Mouse (Mus musculus) kidney, postnatal 0 days (tissue): ENCODE measurements at regions not wholly inside any gene's neighbourhood (a gene's known extent, or its start where the extent isn't known, plus 50 kb on each side); places are given as distances from the start of the nearest gene placed in this dataset.

ENCODE experiments used
- ATAC-seq: fragments of 200-750 bp; cut with Nextera tagmentation; replicated peaks from 2 replicates; pipeline ENCODE4 v1.8.0; 2017; ENCODE audit warnings: low read depth, moderate number of reproducible peaks, moderate TSS enrichment, moderate library complexity; ENCODE audit not compliant: low FRiP score
- DNase-seq: peaks from one replicate; pipeline ENCODE4 v3.0.0-alpha.2; 2016; ENCODE audit warnings: low spot score
- H3K27ac ChIP-seq: fragments of 300-500 bp; sonication (generic); 2 replicates; pipeline ENCODE4 v1.5.1; 2014; ENCODE audit warnings: mild to moderate bottlenecking
- H3K27me3 ChIP-seq: fragments of 300-500 bp; sonication (generic); 2 replicates; pipeline ENCODE4 v1.6.1; 2014; ENCODE audit warnings: low read length, mixed read lengths; ENCODE audit not compliant: insufficient read depth
- H3K36me3 ChIP-seq: fragments of 300-500 bp; sonication (generic); 2 replicates; pipeline ENCODE4 v1.6.1; 2014; ENCODE audit warnings: low read length, mixed read lengths; ENCODE audit not compliant: insufficient read depth
- H3K4me1 ChIP-seq: fragments of 300-500 bp; sonication (generic); replicated peaks from 2 replicates; pipeline ENCODE4 v1.6.1; 2014; ENCODE audit warnings: antibody characterized with exemption, low read length, mixed read lengths; ENCODE audit not compliant: insufficient read depth
- H3K4me2 ChIP-seq: fragments of 300-500 bp; sonication (generic); 2 replicates; pipeline ENCODE4 v1.6.1; 2014; ENCODE audit warnings: mild to moderate bottlenecking, low read length, moderate library complexity, mixed read lengths
- H3K4me3 ChIP-seq: fragments of 300-500 bp; sonication (generic); replicated peaks from 2 replicates; pipeline ENCODE4 v1.5.1; 2014; ENCODE audit warnings: low read depth, low read length
- H3K9ac ChIP-seq: fragments of 300-500 bp; sonication (generic); 2 replicates; pipeline ENCODE4 v1.6.1; 2014; ENCODE audit warnings: low read depth, low read length
- H3K9me3 ChIP-seq: fragments of 300-500 bp; sonication (generic); replicated peaks from 2 replicates; pipeline ENCODE4 v1.6.1; 2016; ENCODE audit warnings: low read length, inconsistent platforms, mixed read lengths
- CTCF ChIP-seq: IDR thresholded peaks from 2 replicates; pipeline ENCODE4 v1.5.1; 2016; ENCODE audit warnings: antibody characterized with exemption, low read depth, mild to moderate bottlenecking, moderate library complexity
- WGBS: fragments of 180-500 bp; shearing (Covaris S2); extraction: QIAGEN DNeasy Blood & Tissue Kit; methylation state at CpG from one replicate; pipeline ENCODE4 v1.1.7; 2014; 5-methylcytosine and 5-hydroxymethylcytosine counted together

- no peaks in the 10 kb centered on the region for H3K36me3 ChIP-seq
- WGBS: 83% methylated on average over 2 of the region's 2 CpGs
- ATAC-seq (no peak), DNase-seq (no peak)
- no peak overlapping the region for H3K4me2 ChIP-seq
- H3K27ac ChIP-seq: no peak overlapping the region
- no peaks in the 10 kb centered on the region for H3K4me1 ChIP-seq
- H3K9ac ChIP-seq: no peak overlapping the region
- H3K27me3 ChIP-seq: no peaks in the 10 kb centered on the region
- no peak for TF ChIP-seq CTCF
- no peaks in the 10 kb centered on the region for H3K9me3 ChIP-seq
- no peak overlapping the region for H3K4me3 ChIP-seq
These were observed 109.6 kb upstream of the Vstm2b start for GRCm38 (mm10) chr7:40788486-40788885.

DNA sequence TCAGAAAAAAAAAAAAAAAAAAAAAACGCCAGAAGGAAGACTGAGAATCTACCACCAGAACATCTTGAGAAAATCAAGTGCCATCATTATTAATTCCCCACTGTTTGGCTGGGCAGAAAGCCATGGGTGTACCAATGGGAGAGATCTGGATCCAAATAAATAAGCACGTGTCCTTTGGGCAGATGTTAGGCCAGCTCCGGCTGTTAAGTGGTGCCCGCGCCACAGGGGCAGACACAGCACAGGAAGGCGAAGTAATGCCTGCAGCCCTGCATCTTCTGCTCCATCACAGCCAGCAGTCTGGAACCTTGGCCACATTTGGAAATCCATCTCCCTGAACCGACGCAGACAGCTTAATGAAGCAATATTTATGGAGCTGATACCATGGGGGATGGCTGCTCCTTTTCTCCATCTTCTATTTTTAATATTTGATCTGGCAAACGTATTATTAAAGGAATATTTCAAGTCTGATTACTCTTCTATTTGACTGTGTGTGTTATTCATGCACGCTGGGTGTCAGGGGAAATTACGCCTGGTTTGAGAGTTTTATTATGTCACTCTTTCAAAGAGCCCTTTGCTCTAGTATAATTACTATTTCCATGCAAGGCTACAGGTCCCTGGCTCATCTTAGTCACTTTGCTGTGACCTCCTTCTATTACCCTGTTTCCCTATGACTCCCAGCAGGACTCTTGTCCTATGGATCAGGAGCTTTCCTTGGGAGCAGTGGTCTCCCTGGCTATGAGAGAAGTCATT is 103.5 kb upstream of the Vstm2b start:
- no peaks in the 10 kb centered on the region for H3K4me1 ChIP-seq
- no peak overlapping the region for H3K4me3 ChIP-seq
- H3K36me3 ChIP-seq: no peaks in the 10 kb centered on the region
- 78% methylated on average over 11 of the region's 11 CpGs for WGBS
- no peak overlapping the region for H3K9ac ChIP-seq
- H3K9me3 ChIP-seq: no peaks in the 10 kb centered on the region
- ATAC-seq (no peak), DNase-seq (no peak)
- no peak for TF ChIP-seq CTCF
- no peak overlapping the region for H3K27ac ChIP-seq
- H3K27me3 ChIP-seq: no peaks in the 10 kb centered on the region
- H3K4me2 ChIP-seq: no peak overlapping the region

- H3K9ac ChIP-seq: no peak overlapping the region
- H3K4me3 ChIP-seq: no peak overlapping the region
- H3K27me3 ChIP-seq: no peaks in the 10 kb centered on the region
- 50% methylated on average over 7 of the region's 7 CpGs for WGBS
- ATAC-seq (no peak), DNase-seq (no peak)
- no peaks in the 10 kb centered on the region for H3K4me1 ChIP-seq
- no peaks in the 10 kb centered on the region for H3K9me3 ChIP-seq
- TF ChIP-seq CTCF: no peak
- H3K36me3 ChIP-seq: no peaks in the 10 kb centered on the region
- no peak overlapping the region for H3K4me2 ChIP-seq
- H3K27ac ChIP-seq: no peak overlapping the region
These were observed 98.3 kb upstream of the Vstm2b start for GRCm38 (mm10) chr7:40799794-40800193.

DNA sequence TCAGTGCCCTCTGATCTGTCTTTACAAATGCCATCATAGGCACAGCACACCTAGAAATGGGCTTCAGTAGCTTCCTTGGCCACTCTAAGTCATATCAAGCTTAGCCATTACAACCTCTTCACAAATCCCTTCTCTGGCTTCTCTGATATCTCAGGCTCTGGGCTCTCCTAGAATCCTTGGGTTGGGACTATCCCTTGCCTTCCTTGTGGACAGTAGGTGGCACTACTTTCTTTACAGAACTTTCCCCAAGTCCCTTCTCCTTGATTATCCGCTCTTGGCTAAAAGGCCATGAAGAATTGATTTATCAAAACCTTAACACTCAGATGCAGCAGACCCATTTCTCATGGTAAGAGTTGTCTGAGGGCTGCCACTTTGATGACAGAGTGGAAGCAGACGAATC is 96.8 kb upstream of the Vstm2b start:
- TF ChIP-seq CTCF: no peak
- H3K4me2 ChIP-seq: no peak overlapping the region
- DNase-seq (no peak), ATAC-seq (no peak)
- WGBS: 65% methylated on average over 2 of the region's 2 CpGs
- H3K27ac ChIP-seq: no peak overlapping the region
- H3K27me3 ChIP-seq: no peaks in the 10 kb centered on the region
- H3K4me3 ChIP-seq: no peak overlapping the region
- no peak overlapping the region for H3K9ac ChIP-seq
- no peaks in the 10 kb centered on the region for H3K4me1 ChIP-seq
- H3K9me3 ChIP-seq: no peaks in the 10 kb centered on the region
- H3K36me3 ChIP-seq: no peaks in the 10 kb centered on the region

- H3K9ac ChIP-seq: no peak overlapping the region
- H3K36me3 ChIP-seq: no peaks in the 10 kb centered on the region
- no peak overlapping the region for H3K27ac ChIP-seq
- TF ChIP-seq CTCF: no peak
- no peak overlapping the region for H3K4me3 ChIP-seq
- H3K4me2 ChIP-seq: no peak overlapping the region
- WGBS: 16% methylated on average over 2 of the region's 2 CpGs
- DNase-seq: peak; percentile 70
- no peaks in the 10 kb centered on the region for H3K27me3 ChIP-seq
- H3K9me3 ChIP-seq: no peaks in the 10 kb centered on the region
- ATAC-seq: no peak
- H3K4me1 ChIP-seq: no peaks in the 10 kb centered on the region
These were observed 92.9 kb upstream of the Vstm2b start for GRCm38 (mm10) chr7:40805211-40805610.

- Histone ChIP-seq H3K4me3 (no peak overlapping the region), H3K27ac (no peak overlapping the region), H3K9me3 (no peaks in the 10 kb centered on the region), H3K9ac (no peak overlapping the region), H3K36me3 (no peaks in the 10 kb centered on the region), H3K4me2 (no peak overlapping the region), H3K27me3 (no peaks in the 10 kb centered on the region), H3K4me1 (no peaks in the 10 kb centered on the region)
- DNase-seq (no peak), ATAC-seq (no peak)
- TF ChIP-seq CTCF: no peak
- WGBS: 81% methylated on average over 4 of the region's 4 CpGs
These were observed 92.3 kb upstream of the Vstm2b start for GRCm38 (mm10) chr7:40805866-40806265.

DNA sequence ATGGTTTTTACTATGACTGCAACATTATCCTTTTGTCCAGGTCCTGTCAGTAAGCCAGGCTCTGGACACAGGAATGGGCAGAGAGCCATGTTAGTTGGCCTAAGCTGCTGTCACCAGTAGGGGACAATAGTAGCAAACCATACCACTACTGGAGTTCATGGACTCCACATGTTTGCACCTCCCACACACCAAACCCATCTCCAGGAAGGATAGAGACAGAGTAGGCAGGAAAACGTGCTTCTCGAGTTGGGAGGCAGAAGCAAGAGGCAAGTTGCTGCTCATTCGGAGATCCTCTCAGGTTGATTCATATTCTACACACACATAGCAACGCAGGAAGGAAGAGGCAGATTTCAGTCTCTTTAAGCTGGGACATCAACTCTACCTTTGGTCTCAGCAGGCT is 85.2 kb upstream of the Vstm2b start:
- no peaks in the 10 kb centered on the region for H3K36me3 ChIP-seq
- no peaks in the 10 kb centered on the region for H3K9me3 ChIP-seq
- ATAC-seq (no peak), DNase-seq (no peak)
- no peak overlapping the region for H3K9ac ChIP-seq
- no peaks in the 10 kb centered on the region for H3K27me3 ChIP-seq
- no peak overlapping the region for H3K4me2 ChIP-seq
- no peaks in the 10 kb centered on the region for H3K4me1 ChIP-seq
- H3K4me3 ChIP-seq: no peak overlapping the region
- no peak for TF ChIP-seq CTCF
- H3K27ac ChIP-seq: no peak overlapping the region
- WGBS: 85% methylated on average over 4 of the region's 4 CpGs
